Mouse (Mus musculus): ENCODE results near the gene Entpd8.

GRCm38 (mm10) chr2:25085571-25085970 lies 5.5 kb downstream of the Entpd8 start:
- no peak for TF ChIP-seq CTCF (IDR thresholded peaks at IDR 0.05; ENCODE audit: borderline replicate concordance, control insufficient read depth, extremely low read depth, insufficient read depth, low read length, poor library complexity)
- no peak for TF ChIP-seq POLR2A (IDR thresholded peaks at IDR 0.05; ENCODE audit: control insufficient read depth, extremely low read depth, insufficient read depth, low read length, poor library complexity)
